Mouse (Mus musculus) embryonic facial prominence, embryonic 15.5 days (tissue): ENCODE results near the gene 1700066M21Rik. TPM values are rescaled to one million over a fixed set of nuclear protein-coding genes. Genes with fewer than 3 reads are reported as not detected.

ENCODE experiments used
- ATAC-seq: fragments of 200-750 bp; cut with Nextera tagmentation; 2 replicates; pipeline ENCODE4 v1.8.0; 2017; ENCODE audit warnings: low read depth, moderate TSS enrichment; ENCODE audit not compliant: insufficient number of reproducible peaks, low FRiP score, low TSS enrichment
- H3K27ac ChIP-seq: fragments of 300-500 bp; sonication (generic); replicated peaks from 2 replicates; pipeline ENCODE4 v1.5.1; 2015; ENCODE audit warnings: mild to moderate bottlenecking, inconsistent platforms
- H3K27me3 ChIP-seq: fragments of 300-500 bp; sonication (generic); 2 replicates; pipeline ENCODE4 v1.6.1; 2015; ENCODE audit warnings: inconsistent platforms
- H3K36me3 ChIP-seq: fragments of 300-500 bp; sonication (generic); 2 replicates; pipeline ENCODE4 v1.6.1; 2015; ENCODE audit warnings: mild to moderate bottlenecking, inconsistent platforms
- H3K4me1 ChIP-seq: fragments of 300-500 bp; sonication (generic); 2 replicates; pipeline ENCODE4 v1.6.1; 2015; ENCODE audit warnings: inconsistent platforms
- H3K4me2 ChIP-seq: fragments of 300-500 bp; sonication (generic); replicated peaks from 2 replicates; pipeline ENCODE4 v1.6.1; 2015; ENCODE audit warnings: mild to moderate bottlenecking, inconsistent platforms
- H3K4me3 ChIP-seq: fragments of 300-500 bp; sonication (generic); replicated peaks from 2 replicates; pipeline ENCODE4 v1.5.1; 2015; ENCODE audit warnings: mild to moderate bottlenecking, inconsistent platforms
- H3K9ac ChIP-seq: fragments of 300-500 bp; sonication (generic); 2 replicates; pipeline ENCODE4 v1.6.1; 2015; ENCODE audit warnings: inconsistent platforms
- H3K9me3 ChIP-seq: fragments of 300-500 bp; sonication (generic); replicated peaks from 2 replicates; pipeline ENCODE4 v1.6.1; 2016; ENCODE audit warnings: inconsistent platforms
- WGBS: fragments of 180-500 bp; shearing (Covaris S2); methylation state at CpG from one replicate; pipeline ENCODE4 v1.1.7; 2015; 5-methylcytosine and 5-hydroxymethylcytosine counted together
- polyA plus RNA-seq: library from polyadenylated mRNA; unstranded; fragments of >200 nt; fragmentation: Nextera tagmentation; extraction: Ambion mirVana; gene quantifications from 2 replicates; pipeline ENCODE4 v1.2.1, GENCODE M21; 2015

The 1700066M21Rik gene
- polyA plus RNA-seq, 1 experiment from 2014 or later = 15.8 TPM

DNA sequence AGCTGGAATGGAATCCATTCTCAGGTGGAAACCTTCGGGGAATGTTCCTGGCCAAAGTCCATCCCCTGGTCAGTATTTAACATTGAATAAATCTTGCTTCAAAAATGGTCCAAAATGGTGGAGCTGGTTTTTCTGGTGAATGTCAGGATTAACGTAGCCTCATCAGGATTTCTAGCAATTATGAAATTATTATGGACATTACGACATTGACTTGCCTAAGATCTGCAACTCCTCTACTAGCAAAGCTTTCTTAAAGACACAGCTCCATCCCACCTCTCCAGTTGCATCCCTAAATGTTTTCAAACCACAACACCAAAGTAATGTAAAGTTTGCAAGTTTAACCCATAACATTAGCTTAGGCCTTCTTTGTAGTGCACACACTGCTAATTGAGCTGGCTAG is 10.0 kb upstream of the 1700066M21Rik start:
- WGBS = 83% methylated on average over 3 of the region's 3 CpGs
- Histone ChIP-seq H3K9me3 (no peaks in the 10 kb centered on the region), H3K36me3 (no peaks in the 10 kb centered on the region), H3K27me3 (no peaks in the 10 kb centered on the region), H3K9ac (no peak overlapping the region), H3K4me1 (no peaks in the 10 kb centered on the region), H3K4me2 (no peak overlapping the region), H3K27ac (no peak overlapping the region), H3K4me3 (no peak overlapping the region)
- no peak for ATAC-seq

GRCm38 (mm10) chr1:57369111-57369510 is 8.3 kb upstream of the 1700066M21Rik start:
- Histone ChIP-seq H3K9me3 (no peaks in the 10 kb centered on the region), H3K27me3 (no peaks in the 10 kb centered on the region), H3K4me1 (no peaks in the 10 kb centered on the region), H3K9ac (no peak overlapping the region), H3K4me3 (no peak overlapping the region), H3K4me2 (no peak overlapping the region), H3K36me3 (no peaks in the 10 kb centered on the region), H3K27ac (no peak overlapping the region)
- no peak for ATAC-seq
- WGBS = 75% methylated on average over 4 of the region's 4 CpGs

DNA sequence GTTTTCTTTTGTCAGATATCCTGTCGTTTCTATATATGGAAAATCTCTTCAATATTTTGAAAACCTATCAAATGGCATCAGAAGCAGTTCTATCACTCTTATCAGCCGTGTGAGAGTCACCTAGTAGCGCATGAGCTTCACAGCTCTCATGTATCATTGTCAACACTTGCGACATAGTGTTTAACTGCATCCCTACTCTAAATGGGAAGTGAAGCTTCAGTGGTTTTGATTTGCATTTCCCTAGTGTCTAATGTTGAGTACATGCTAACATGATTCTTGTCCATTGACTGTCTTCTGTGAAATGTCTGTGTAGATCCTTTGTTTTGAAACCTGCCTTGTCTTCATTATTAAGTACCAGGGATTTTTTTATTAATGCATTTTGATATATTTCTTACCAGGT is 7.0 kb upstream of the 1700066M21Rik start:
- WGBS = 81% methylated on average over 4 of the region's 4 CpGs
- H3K4me1 ChIP-seq = no peaks in the 10 kb centered on the region
- ATAC-seq = no peak

GRCm38 (mm10) chr1:57375276-57375675 is 2.1 kb upstream of the 1700066M21Rik start:
- H3K36me3 ChIP-seq = no peaks in the 10 kb centered on the region
- no peaks in the 10 kb centered on the region for H3K27me3 ChIP-seq

More for the DNA sequence above, 7.0 kb upstream of the 1700066M21Rik start:
- H3K27ac ChIP-seq = no peak overlapping the region
- H3K9me3 ChIP-seq = no peaks in the 10 kb centered on the region
- no peak overlapping the region for H3K4me3 ChIP-seq
- H3K36me3 ChIP-seq = no peaks in the 10 kb centered on the region
- no peak overlapping the region for H3K9ac ChIP-seq
- no peak overlapping the region for H3K4me2 ChIP-seq
- H3K27me3 ChIP-seq = no peaks in the 10 kb centered on the region

GRCm38 (mm10) chr1:57376806-57377205 is 614 bp upstream of the 1700066M21Rik start:
- Histone ChIP-seq H3K27me3 (no peaks in the 10 kb centered on the region), H3K4me2 (peak overlapping the region; percentile 95), H3K4me1 (peaks cover 12% of the 10 kb centered on the region), H3K27ac (no peak overlapping the region), H3K4me3 (peak overlapping the region; percentile 95), H3K9me3 (no peaks in the 10 kb centered on the region), H3K36me3 (no peaks in the 10 kb centered on the region), H3K9ac (no peak overlapping the region)
- 58% methylated on average over 6 of the region's 6 CpGs for WGBS
- no peak for ATAC-seq

More at GRCm38 (mm10) chr1:57375276-57375675, 2.1 kb upstream of the 1700066M21Rik start:
- no peak overlapping the region for H3K9ac ChIP-seq
- ATAC-seq = no peak
- no peak overlapping the region for H3K27ac ChIP-seq
- H3K4me3 ChIP-seq = no peak overlapping the region
- no peak overlapping the region for H3K4me2 ChIP-seq
- H3K4me1 ChIP-seq = peaks cover 12% of the 10 kb centered on the region
- H3K9me3 ChIP-seq = no peaks in the 10 kb centered on the region
- WGBS = 85% methylated on average over 2 of the region's 2 CpGs

GRCm38 (mm10) chr1:57386519-57386918 is 9.1 kb downstream of the 1700066M21Rik start:
- ATAC-seq = no peak
- Histone ChIP-seq H3K36me3 (peaks cover 6% of the 10 kb centered on the region; the same call in 1 of the 2 replicates), H3K9me3 (no peaks in the 10 kb centered on the region), H3K9ac (no peak overlapping the region), H3K27me3 (no peaks in the 10 kb centered on the region), H3K4me3 (no peak overlapping the region), H3K4me1 (no peaks in the 10 kb centered on the region), H3K27ac (no peak overlapping the region), H3K4me2 (no peak overlapping the region)

DNA sequence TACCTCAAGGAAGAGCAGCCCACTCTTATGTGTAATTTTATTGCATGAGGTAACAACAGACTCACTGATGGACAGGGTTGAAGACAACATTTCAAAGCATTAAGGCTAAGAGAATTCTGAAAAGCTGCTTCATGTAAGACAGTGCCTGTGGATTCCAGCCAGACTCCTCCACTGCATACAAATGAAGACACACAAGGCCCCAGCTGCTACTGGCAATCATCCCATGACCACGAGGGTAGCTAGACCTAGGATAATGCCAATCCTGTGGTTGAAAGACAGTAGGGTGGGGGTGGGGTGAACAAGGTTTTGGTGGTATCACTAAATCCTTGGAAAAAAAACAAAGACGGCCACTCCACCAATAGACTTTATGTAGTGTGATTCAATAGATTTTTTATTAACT is 10.5 kb downstream of the 1700066M21Rik start:
- H3K9me3 ChIP-seq = no peaks in the 10 kb centered on the region
- no peaks in the 10 kb centered on the region for H3K4me1 ChIP-seq
- no peak for ATAC-seq
- H3K27me3 ChIP-seq = no peaks in the 10 kb centered on the region
- no peak overlapping the region for H3K27ac ChIP-seq
- H3K4me3 ChIP-seq = no peak overlapping the region
- no peak overlapping the region for H3K9ac ChIP-seq
- H3K36me3 ChIP-seq = peaks cover 12% of the 10 kb centered on the region; the same call in 1 of the 2 replicates
- no peak overlapping the region for H3K4me2 ChIP-seq
- 67% methylated on average over 2 of the region's 2 CpGs for WGBS

DNA sequence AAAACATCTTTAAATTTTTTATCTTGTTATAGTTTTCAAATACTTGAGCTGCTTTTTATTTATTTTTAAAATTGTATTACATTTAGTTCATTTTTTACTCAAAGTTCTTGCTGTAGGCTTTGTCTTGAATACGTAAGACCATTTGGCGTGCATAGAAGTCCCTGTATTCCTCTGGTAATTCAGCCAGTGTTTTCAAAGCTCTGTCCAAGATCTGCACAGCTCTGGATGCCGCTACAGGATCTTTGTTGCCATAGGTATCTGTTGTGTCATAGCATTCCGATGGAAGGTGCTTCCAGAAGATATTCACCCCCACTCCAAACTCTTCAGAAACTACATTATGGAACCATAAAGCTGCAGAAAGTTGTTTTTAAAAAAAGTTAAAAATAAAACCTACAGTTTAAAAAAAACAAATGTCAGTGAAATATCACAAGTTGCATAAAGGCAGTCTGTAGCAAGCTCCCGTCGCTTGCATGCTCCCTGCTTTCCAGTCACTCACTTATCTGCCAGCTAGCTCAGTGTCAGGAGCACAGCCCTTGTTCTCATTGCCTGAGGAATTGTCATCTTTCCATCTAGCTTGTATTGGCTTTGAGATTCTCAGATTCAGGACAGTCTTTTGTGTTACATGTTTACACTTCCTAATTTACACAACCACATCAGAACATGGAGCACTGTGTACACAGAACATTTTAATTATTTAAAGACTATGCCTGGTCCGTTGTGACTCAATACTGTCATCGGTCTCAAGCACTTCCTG is 11.2 kb downstream of the 1700066M21Rik start:
- H3K4me3 ChIP-seq = no peak overlapping the region
- H3K4me2 ChIP-seq = no peak overlapping the region
- no peaks in the 10 kb centered on the region for H3K9me3 ChIP-seq
- no peak for ATAC-seq
- no peaks in the 10 kb centered on the region for H3K27me3 ChIP-seq
- 83% methylated on average over 8 of the region's 8 CpGs for WGBS
- no peak overlapping the region for H3K27ac ChIP-seq
- peaks cover 18% of the 10 kb centered on the region for H3K36me3 ChIP-seq
- H3K4me1 ChIP-seq = no peaks in the 10 kb centered on the region
- no peak overlapping the region for H3K9ac ChIP-seq

GRCm38 (mm10) chr1:57390993-57391790 is 13.8 kb downstream of the 1700066M21Rik start:
- Histone ChIP-seq H3K4me3 (no peak overlapping the region), H3K4me1 (no peaks in the 10 kb centered on the region), H3K9me3 (no peaks in the 10 kb centered on the region), H3K4me2 (no peak overlapping the region), H3K27ac (no peak overlapping the region), H3K36me3 (peaks cover 26% of the 10 kb centered on the region), H3K27me3 (no peaks in the 10 kb centered on the region), H3K9ac (no peak overlapping the region)
- 97% methylated on average over 4 of the region's 4 CpGs for WGBS
- no peak for ATAC-seq

DNA sequence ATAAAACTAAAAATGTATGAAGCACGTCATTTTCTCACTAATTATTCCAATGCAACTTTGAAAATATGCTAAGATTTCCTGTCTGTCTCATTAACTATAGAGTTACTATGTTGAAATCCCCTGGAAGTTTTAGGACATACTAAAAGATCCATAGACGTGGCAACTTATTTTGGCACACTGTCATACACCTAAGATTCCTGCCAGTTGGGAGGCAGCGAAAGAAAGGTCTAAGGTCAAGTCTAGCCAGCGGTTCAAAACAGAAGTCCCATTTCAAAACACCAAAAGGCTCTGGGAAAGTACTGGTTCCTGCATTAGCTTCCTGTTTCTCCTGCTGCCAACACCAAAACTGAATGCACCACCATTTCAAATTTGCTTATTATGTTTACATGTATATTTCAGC is 15.0 kb downstream of the 1700066M21Rik start:
- Histone ChIP-seq H3K9ac (no peak overlapping the region), H3K4me2 (no peak overlapping the region), H3K27me3 (no peaks in the 10 kb centered on the region), H3K4me3 (no peak overlapping the region), H3K36me3 (peaks cover 37% of the 10 kb centered on the region), H3K4me1 (no peaks in the 10 kb centered on the region), H3K9me3 (no peaks in the 10 kb centered on the region), H3K27ac (no peak overlapping the region)
- no peak for ATAC-seq
- WGBS = 81% methylated on average over 4 of the region's 4 CpGs

GRCm38 (mm10) chr1:57394051-57394450 is 16.6 kb downstream of the 1700066M21Rik start:
- no peaks in the 10 kb centered on the region for H3K9me3 ChIP-seq
- H3K4me3 ChIP-seq = no peak overlapping the region
- H3K4me2 ChIP-seq = no peak overlapping the region
- no peak overlapping the region for H3K27ac ChIP-seq
- no peaks in the 10 kb centered on the region for H3K27me3 ChIP-seq
- H3K4me1 ChIP-seq = no peaks in the 10 kb centered on the region
- 61% methylated on average over 3 of the region's 3 CpGs for WGBS
- no peak overlapping the region for H3K9ac ChIP-seq
- no peak for ATAC-seq
- peaks cover 38% of the 10 kb centered on the region for H3K36me3 ChIP-seq
